Mouse (Mus musculus): ENCODE measurements at regions not wholly inside any gene's neighbourhood (a gene's known extent, or its start where the extent isn't known, plus 50 kb on each side); places are given as distances from the start of the nearest gene placed in this dataset.

GRCm38 (mm10) chr5:91274411-91274810 is 128.4 kb downstream of the Btc start:
- WGBS: 87% methylated on average over 3 of the region's 3 CpGs
- Histone ChIP-seq H3K4me1 (no peaks in the 10 kb centered on the region), H3K36me3 (no peaks in the 10 kb centered on the region), H3K9me3 (no peaks in the 10 kb centered on the region), H3K4me3 (no peak overlapping the region), H3K27me3 (replicated peaks) (no peaks in the 10 kb centered on the region), H3K9ac (no peak overlapping the region), H3K4me2 (replicated peaks) (no peak overlapping the region), H3K27ac (no peak overlapping the region)
- no peak for ATAC-seq (ENCODE audit: low FRiP score, low read depth)

- no peaks in the 10 kb centered on the region for H3K4me1 ChIP-seq
- H3K27ac ChIP-seq: no peak overlapping the region
- H3K9me3 ChIP-seq: no peaks in the 10 kb centered on the region
- H3K4me2 ChIP-seq (replicated peaks): no peak overlapping the region
- no peaks in the 10 kb centered on the region for H3K27me3 ChIP-seq (replicated peaks)
- no peak for ATAC-seq (ENCODE audit: low FRiP score, low read depth)
- H3K4me3 ChIP-seq: no peak overlapping the region
- no peak overlapping the region for H3K9ac ChIP-seq
- H3K36me3 ChIP-seq: no peaks in the 10 kb centered on the region
- WGBS: 73% methylated on average over 3 of the region's 3 CpGs
Measured at GRCm38 (mm10) chr5:91278466-91278865, 124.3 kb downstream of the Btc start.

GRCm38 (mm10) chr5:91279464-91279863 is 123.3 kb downstream of the Btc start:
- Histone ChIP-seq H3K4me2 (replicated peaks) (no peak overlapping the region), H3K36me3 (no peaks in the 10 kb centered on the region), H3K27ac (no peak overlapping the region), H3K4me1 (no peaks in the 10 kb centered on the region), H3K4me3 (no peak overlapping the region), H3K27me3 (replicated peaks) (no peaks in the 10 kb centered on the region), H3K9ac (no peak overlapping the region), H3K9me3 (no peaks in the 10 kb centered on the region)
- no peak for ATAC-seq (ENCODE audit: low FRiP score, low read depth)
- 82% methylated on average over 2 of the region's 2 CpGs for WGBS

- H3K27ac ChIP-seq: no peak overlapping the region
- no peaks in the 10 kb centered on the region for H3K27me3 ChIP-seq (replicated peaks)
- H3K36me3 ChIP-seq: no peaks in the 10 kb centered on the region
- no peak overlapping the region for H3K9ac ChIP-seq
- no peaks in the 10 kb centered on the region for H3K4me1 ChIP-seq
- no peaks in the 10 kb centered on the region for H3K9me3 ChIP-seq
- 86% methylated on average over 7 of the region's 7 CpGs for WGBS
- H3K4me3 ChIP-seq: no peak overlapping the region
- no peak for ATAC-seq (ENCODE audit: low FRiP score, low read depth)
- no peak overlapping the region for H3K4me2 ChIP-seq (replicated peaks)
Measured at GRCm38 (mm10) chr5:91282969-91283368, 119.8 kb downstream of the Btc start.

- Histone ChIP-seq H3K4me1 (no peaks in the 10 kb centered on the region), H3K4me2 (replicated peaks) (no peak overlapping the region), H3K4me3 (no peak overlapping the region), H3K27ac (no peak overlapping the region), H3K27me3 (replicated peaks) (no peaks in the 10 kb centered on the region), H3K36me3 (no peaks in the 10 kb centered on the region), H3K9me3 (no peaks in the 10 kb centered on the region), H3K9ac (no peak overlapping the region)
- ATAC-seq (ENCODE audit: low FRiP score, low read depth): no peak
- 65% methylated on average over 4 of the region's 4 CpGs for WGBS
Measured at GRCm38 (mm10) chr5:91293073-91293472, 109.7 kb downstream of the Btc start.

- Histone ChIP-seq H3K4me2 (replicated peaks) (no peak overlapping the region), H3K4me1 (no peaks in the 10 kb centered on the region), H3K4me3 (no peak overlapping the region), H3K27ac (no peak overlapping the region), H3K36me3 (no peaks in the 10 kb centered on the region), H3K9ac (no peak overlapping the region), H3K9me3 (no peaks in the 10 kb centered on the region), H3K27me3 (replicated peaks) (no peaks in the 10 kb centered on the region)
- no peak for ATAC-seq (ENCODE audit: low FRiP score, low read depth)
- 95% methylated on average over 3 of the region's 3 CpGs for WGBS
Measured at GRCm38 (mm10) chr5:91294957-91295356, 107.8 kb downstream of the Btc start.

- ATAC-seq (ENCODE audit: low FRiP score, low read depth): no peak
- no peak overlapping the region for H3K27ac ChIP-seq
- H3K4me1 ChIP-seq: no peaks in the 10 kb centered on the region
- no peaks in the 10 kb centered on the region for H3K27me3 ChIP-seq (replicated peaks)
- H3K9me3 ChIP-seq: no peaks in the 10 kb centered on the region
- 88% methylated on average over 2 of the region's 2 CpGs for WGBS
- no peak overlapping the region for H3K4me2 ChIP-seq (replicated peaks)
- no peaks in the 10 kb centered on the region for H3K36me3 ChIP-seq
- H3K9ac ChIP-seq: no peak overlapping the region
- H3K4me3 ChIP-seq: no peak overlapping the region
Measured at GRCm38 (mm10) chr5:91297068-91297467, 105.7 kb downstream of the Btc start.

GRCm38 (mm10) chr5:91302114-91302513 is 100.7 kb downstream of the Btc start:
- Histone ChIP-seq H3K27me3 (replicated peaks) (no peaks in the 10 kb centered on the region), H3K9me3 (no peaks in the 10 kb centered on the region), H3K9ac (no peak overlapping the region), H3K4me3 (no peak overlapping the region), H3K4me1 (no peaks in the 10 kb centered on the region), H3K4me2 (replicated peaks) (no peak overlapping the region), H3K36me3 (no peaks in the 10 kb centered on the region), H3K27ac (no peak overlapping the region)
- 96% methylated on average over 17 of the region's 17 CpGs for WGBS
- ATAC-seq (ENCODE audit: low FRiP score, low read depth): no peak

GRCm38 (mm10) chr5:91302943-91303342 is 99.9 kb downstream of the Btc start:
- ATAC-seq (ENCODE audit: low FRiP score, low read depth): no peak
- Histone ChIP-seq H3K4me1 (no peaks in the 10 kb centered on the region), H3K27me3 (replicated peaks) (no peaks in the 10 kb centered on the region), H3K4me3 (no peak overlapping the region), H3K9me3 (no peaks in the 10 kb centered on the region), H3K27ac (no peak overlapping the region), H3K36me3 (no peaks in the 10 kb centered on the region), H3K4me2 (replicated peaks) (no peak overlapping the region), H3K9ac (no peak overlapping the region)
- WGBS: 85% methylated on average over 9 of the region's 9 CpGs

GRCm38 (mm10) chr5:91303702-91304101 is 99.1 kb downstream of the Btc start:
- Histone ChIP-seq H3K4me3 (no peak overlapping the region), H3K4me2 (replicated peaks) (no peak overlapping the region), H3K4me1 (no peaks in the 10 kb centered on the region), H3K27ac (no peak overlapping the region), H3K9ac (no peak overlapping the region), H3K27me3 (replicated peaks) (no peaks in the 10 kb centered on the region), H3K9me3 (no peaks in the 10 kb centered on the region), H3K36me3 (no peaks in the 10 kb centered on the region)
- 75% methylated on average over 5 of the region's 5 CpGs for WGBS
- ATAC-seq (ENCODE audit: low FRiP score, low read depth): no peak

GRCm38 (mm10) chr5:91307031-91307430 is 95.8 kb downstream of the Btc start:
- Histone ChIP-seq H3K9me3 (no peaks in the 10 kb centered on the region), H3K36me3 (no peaks in the 10 kb centered on the region), H3K9ac (no peak overlapping the region), H3K27ac (no peak overlapping the region), H3K4me3 (no peak overlapping the region), H3K27me3 (replicated peaks) (no peaks in the 10 kb centered on the region), H3K4me2 (replicated peaks) (no peak overlapping the region), H3K4me1 (no peaks in the 10 kb centered on the region)
- no peak for ATAC-seq (ENCODE audit: low FRiP score, low read depth)
- 83% methylated on average over 3 of the region's 3 CpGs for WGBS
